Mouse (Mus musculus): ENCODE measurements around the gene Ccnjl. TPM values are rescaled to one million over a fixed set of nuclear protein-coding genes. Genes with fewer than 3 reads are reported as not detected.
A peak's percentile ranks its signal among the peaks of the same experiment; 100 is the strongest.

Gene Ccnjl
- polyA plus RNA-seq, 1 experiment from 2014 or later: 28.0 TPM

DNA sequence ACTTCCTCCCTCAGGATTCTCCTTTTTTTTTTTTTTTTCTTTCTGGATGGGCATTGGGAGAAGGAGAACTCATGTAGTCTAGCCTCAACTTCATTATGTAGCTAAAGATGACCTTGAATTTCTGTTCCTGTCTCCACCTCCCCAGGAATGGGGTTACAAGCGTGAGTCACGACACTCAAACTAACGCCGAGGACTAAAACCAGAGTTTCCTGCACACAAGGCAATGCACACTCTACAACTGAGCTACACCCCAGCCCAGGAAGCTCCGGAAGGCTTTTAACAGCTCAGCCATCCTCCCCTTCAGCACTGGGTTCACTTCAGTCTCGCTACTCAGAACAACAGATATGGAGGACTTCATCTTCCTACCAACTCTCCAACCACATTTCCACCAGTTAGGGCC, 76.3 kb downstream of the Ccnjl start:
- no peaks in the 10 kb centered on the region for H3K36me3 ChIP-seq (replicated peaks; ENCODE audit: control insufficient read depth, insufficient read depth, low read depth, low read length)
- ATAC-seq (replicated peaks; ENCODE audit: insufficient number of reproducible peaks, low FRiP score, low TSS enrichment, low read depth): no peak
- H3K4me2 ChIP-seq (ENCODE audit: low read depth, low read length): no peak overlapping the region
- no peak overlapping the region for H3K9ac ChIP-seq (replicated peaks; ENCODE audit: low read length)
- no peak overlapping the region for H3K27ac ChIP-seq (replicated peaks; ENCODE audit: low read depth, low read length)
- no peak overlapping the region for H3K4me3 ChIP-seq (ENCODE audit: low read depth, low read length)
- DNase-seq (ENCODE audit: low spot score): no peak
- no peaks in the 10 kb centered on the region for H3K9me3 ChIP-seq (replicated peaks; ENCODE audit: control insufficient read depth, low read length)
- H3K27me3 ChIP-seq (ENCODE audit: control insufficient read depth, insufficient read depth, low read length): no peaks in the 10 kb centered on the region
- no peaks in the 10 kb centered on the region for H3K4me1 ChIP-seq (ENCODE audit: control insufficient read depth, insufficient read depth, low read length)
- WGBS: 88% methylated on average over 6 of the region's 6 CpGs

GRCm38 (mm10) chr11:43605859-43606258, 77.3 kb downstream of the Ccnjl start:
- no peaks in the 10 kb centered on the region for H3K9me3 ChIP-seq (replicated peaks; ENCODE audit: control insufficient read depth, low read length)
- no peak overlapping the region for H3K4me3 ChIP-seq (ENCODE audit: low read depth, low read length)
- no peak overlapping the region for H3K9ac ChIP-seq (replicated peaks; ENCODE audit: low read length)
- WGBS: 86% methylated on average over 6 of the region's 6 CpGs
- H3K4me1 ChIP-seq (ENCODE audit: control insufficient read depth, insufficient read depth, low read length): no peaks in the 10 kb centered on the region
- no peaks in the 10 kb centered on the region for H3K27me3 ChIP-seq (ENCODE audit: control insufficient read depth, insufficient read depth, low read length)
- H3K4me2 ChIP-seq (ENCODE audit: low read depth, low read length): no peak overlapping the region
- H3K27ac ChIP-seq (replicated peaks; ENCODE audit: low read depth, low read length): no peak overlapping the region
- ATAC-seq (replicated peaks; ENCODE audit: insufficient number of reproducible peaks, low FRiP score, low TSS enrichment, low read depth): no peak
- DNase-seq (ENCODE audit: low spot score): no peak
- no peaks in the 10 kb centered on the region for H3K36me3 ChIP-seq (replicated peaks; ENCODE audit: control insufficient read depth, insufficient read depth, low read depth, low read length)

DNA sequence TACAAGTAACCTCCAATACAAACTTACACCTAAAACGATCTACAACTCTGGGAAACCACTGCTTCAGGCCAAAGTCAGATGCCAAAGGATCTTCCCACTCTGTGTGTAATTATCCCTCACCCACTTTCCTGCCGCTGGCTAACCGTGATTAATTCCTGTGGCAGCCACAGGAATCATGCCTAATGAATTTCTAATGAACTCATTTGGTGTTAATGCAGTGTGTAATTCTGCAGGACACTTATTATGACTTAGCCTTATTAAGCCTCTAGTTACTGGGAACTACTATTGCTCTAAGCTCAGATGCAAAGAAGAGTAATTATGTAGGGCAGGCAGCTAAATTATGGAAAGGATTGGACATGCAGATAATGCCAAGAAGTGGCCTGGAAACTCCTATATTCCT, 79.9 kb downstream of the Ccnjl start:
- no peaks in the 10 kb centered on the region for H3K36me3 ChIP-seq (replicated peaks; ENCODE audit: control insufficient read depth, insufficient read depth, low read depth, low read length)
- H3K4me3 ChIP-seq (ENCODE audit: low read depth, low read length): no peak overlapping the region
- DNase-seq (ENCODE audit: low spot score) (no peak), ATAC-seq (replicated peaks; ENCODE audit: insufficient number of reproducible peaks, low FRiP score, low TSS enrichment, low read depth) (no peak)
- whole genome bisulfite sequencing: 71% methylated on average over 3 of the region's 3 CpGs
- H3K4me1 ChIP-seq (ENCODE audit: control insufficient read depth, insufficient read depth, low read length): no peaks in the 10 kb centered on the region
- H3K27ac ChIP-seq (replicated peaks; ENCODE audit: low read depth, low read length): no peak overlapping the region
- H3K4me2 ChIP-seq (ENCODE audit: low read depth, low read length): no peak overlapping the region
- H3K9me3 ChIP-seq (replicated peaks; ENCODE audit: control insufficient read depth, low read length): no peaks in the 10 kb centered on the region
- H3K9ac ChIP-seq (replicated peaks; ENCODE audit: low read length): no peak overlapping the region
- H3K27me3 ChIP-seq (ENCODE audit: control insufficient read depth, insufficient read depth, low read length): no peaks in the 10 kb centered on the region

- H3K4me3 ChIP-seq (ENCODE audit: low read depth, low read length): no peak overlapping the region
- 82% methylated on average over 10 of the region's 10 CpGs for WGBS
- no peak overlapping the region for H3K9ac ChIP-seq (replicated peaks; ENCODE audit: low read length)
- no peak overlapping the region for H3K27ac ChIP-seq (replicated peaks; ENCODE audit: low read depth, low read length)
- H3K4me2 ChIP-seq (ENCODE audit: low read depth, low read length): no peak overlapping the region
- ATAC-seq (replicated peaks; ENCODE audit: insufficient number of reproducible peaks, low FRiP score, low TSS enrichment, low read depth) (no peak), DNase-seq (ENCODE audit: low spot score) (no peak)
- no peaks in the 10 kb centered on the region for H3K9me3 ChIP-seq (replicated peaks; ENCODE audit: control insufficient read depth, low read length)
- H3K36me3 ChIP-seq (replicated peaks; ENCODE audit: control insufficient read depth, insufficient read depth, low read depth, low read length): no peaks in the 10 kb centered on the region
- no peaks in the 10 kb centered on the region for H3K27me3 ChIP-seq (ENCODE audit: control insufficient read depth, insufficient read depth, low read length)
- H3K4me1 ChIP-seq (ENCODE audit: control insufficient read depth, insufficient read depth, low read length): no peaks in the 10 kb centered on the region
These were observed 81.5 kb downstream of the Ccnjl start for GRCm38 (mm10) chr11:43610006-43610661.

DNA sequence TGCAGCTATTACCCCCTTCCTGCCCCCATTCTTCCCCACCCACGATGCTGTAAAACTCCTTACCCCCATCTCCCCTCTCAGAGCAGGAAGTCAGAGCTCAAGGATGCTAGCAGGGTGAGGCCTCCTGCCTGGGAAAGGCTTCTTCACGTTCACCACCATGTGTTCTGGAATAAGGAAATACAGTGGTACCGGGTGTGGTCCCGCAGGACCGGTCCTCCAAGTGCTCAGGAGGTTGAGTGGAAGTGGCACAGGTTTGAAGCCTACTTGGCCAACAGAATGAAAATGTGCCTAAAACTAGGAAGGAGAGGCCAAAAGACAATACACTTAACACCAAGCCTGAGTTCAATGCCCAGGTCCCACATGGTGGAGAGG, 82.1 kb downstream of the Ccnjl start:
- Histone ChIP-seq H3K4me1 (ENCODE audit: control insufficient read depth, insufficient read depth, low read length) (no peaks in the 10 kb centered on the region), H3K9me3 (replicated peaks; ENCODE audit: control insufficient read depth, low read length) (no peaks in the 10 kb centered on the region), H3K4me3 (ENCODE audit: low read depth, low read length) (no peak overlapping the region), H3K9ac (replicated peaks; ENCODE audit: low read length) (no peak overlapping the region), H3K36me3 (replicated peaks; ENCODE audit: control insufficient read depth, insufficient read depth, low read depth, low read length) (no peaks in the 10 kb centered on the region), H3K27me3 (ENCODE audit: control insufficient read depth, insufficient read depth, low read length) (no peaks in the 10 kb centered on the region), H3K27ac (replicated peaks; ENCODE audit: low read depth, low read length) (no peak overlapping the region), H3K4me2 (ENCODE audit: low read depth, low read length) (no peak overlapping the region)
- 82% methylated on average over 5 of the region's 5 CpGs for WGBS
- ATAC-seq (replicated peaks; ENCODE audit: insufficient number of reproducible peaks, low FRiP score, low TSS enrichment, low read depth) (no peak), DNase-seq (ENCODE audit: low spot score) (no peak)

DNA sequence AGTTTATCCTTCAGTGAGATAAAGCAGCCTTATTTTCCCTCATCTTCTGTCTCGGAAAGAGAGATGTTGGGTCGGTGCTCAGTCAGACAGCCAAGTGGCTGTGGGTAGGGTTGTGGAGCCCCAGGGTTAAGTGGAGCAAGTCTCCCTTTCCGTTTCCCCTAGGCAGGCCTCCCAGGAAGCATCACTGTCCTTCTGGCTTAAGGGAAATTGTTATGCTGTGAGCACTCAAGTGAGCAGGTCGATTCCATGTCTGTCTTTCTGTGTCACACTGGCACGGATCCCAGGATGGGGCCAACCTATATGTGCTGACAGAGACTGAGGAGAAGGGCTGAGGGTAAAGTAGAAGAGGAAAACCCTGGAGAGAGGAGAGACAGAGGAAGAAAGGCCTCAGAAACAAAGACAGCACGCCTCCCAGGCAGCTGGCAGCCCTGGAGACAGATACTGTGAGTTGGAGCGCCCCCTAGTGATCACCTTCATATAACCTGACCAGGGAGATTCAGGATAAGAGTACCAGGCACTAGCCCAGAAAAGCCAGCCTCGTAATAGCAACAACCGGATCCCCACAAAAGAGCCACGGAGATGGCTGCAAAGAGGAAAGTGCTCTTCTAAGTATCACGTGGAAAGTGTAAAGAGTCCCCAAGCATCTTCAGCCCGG, 84.4 kb downstream of the Ccnjl start:
- Histone ChIP-seq H3K4me2 (ENCODE audit: low read depth, low read length) (no peak overlapping the region), H3K27me3 (ENCODE audit: control insufficient read depth, insufficient read depth, low read length) (no peaks in the 10 kb centered on the region), H3K9me3 (replicated peaks; ENCODE audit: control insufficient read depth, low read length) (no peaks in the 10 kb centered on the region), H3K9ac (replicated peaks; ENCODE audit: low read length) (peak overlapping the region; percentile 25), H3K4me3 (ENCODE audit: low read depth, low read length) (no peak overlapping the region), H3K27ac (replicated peaks; ENCODE audit: low read depth, low read length) (0 out of 2 replicates have a peak overlapping the region, but pooled peaks have one; percentile 1), H3K36me3 (replicated peaks; ENCODE audit: control insufficient read depth, insufficient read depth, low read depth, low read length) (no peaks in the 10 kb centered on the region), H3K4me1 (ENCODE audit: control insufficient read depth, insufficient read depth, low read length) (no peaks in the 10 kb centered on the region)
- ATAC-seq (replicated peaks; ENCODE audit: insufficient number of reproducible peaks, low FRiP score, low TSS enrichment, low read depth) (peak; percentile 74), DNase-seq (ENCODE audit: low spot score) (peak; percentile 96)
- WGBS: 26% methylated on average over 12 of the region's 12 CpGs

GRCm38 (mm10) chr11:43617924-43618323, 89.3 kb downstream of the Ccnjl start:
- no peak overlapping the region for H3K4me3 ChIP-seq (ENCODE audit: low read depth, low read length)
- ATAC-seq (replicated peaks; ENCODE audit: insufficient number of reproducible peaks, low FRiP score, low TSS enrichment, low read depth) (no peak; the same call in 1 of the 2 replicates), DNase-seq (ENCODE audit: low spot score) (no peak)
- no peaks in the 10 kb centered on the region for H3K27me3 ChIP-seq (ENCODE audit: control insufficient read depth, insufficient read depth, low read length)
- no peak overlapping the region for H3K4me2 ChIP-seq (ENCODE audit: low read depth, low read length)
- H3K9ac ChIP-seq (replicated peaks; ENCODE audit: low read length): no peak overlapping the region
- 63% methylated on average over 5 of the region's 5 CpGs for WGBS
- no peaks in the 10 kb centered on the region for H3K9me3 ChIP-seq (replicated peaks; ENCODE audit: control insufficient read depth, low read length)
- no peaks in the 10 kb centered on the region for H3K4me1 ChIP-seq (ENCODE audit: control insufficient read depth, insufficient read depth, low read length)
- H3K27ac ChIP-seq (replicated peaks; ENCODE audit: low read depth, low read length): no peak overlapping the region
- H3K36me3 ChIP-seq (replicated peaks; ENCODE audit: control insufficient read depth, insufficient read depth, low read depth, low read length): no peaks in the 10 kb centered on the region

GRCm38 (mm10) chr11:43618403-43618802, 89.8 kb downstream of the Ccnjl start:
- H3K9ac ChIP-seq (replicated peaks; ENCODE audit: low read length): no peak overlapping the region
- H3K4me1 ChIP-seq (ENCODE audit: control insufficient read depth, insufficient read depth, low read length): no peaks in the 10 kb centered on the region
- no peak overlapping the region for H3K27ac ChIP-seq (replicated peaks; ENCODE audit: low read depth, low read length)
- H3K36me3 ChIP-seq (replicated peaks; ENCODE audit: control insufficient read depth, insufficient read depth, low read depth, low read length): no peaks in the 10 kb centered on the region
- no peak for DNase-seq (ENCODE audit: low spot score)
- no peak overlapping the region for H3K4me2 ChIP-seq (ENCODE audit: low read depth, low read length)
- 78% methylated on average over 7 of the region's 7 CpGs for WGBS
- no peaks in the 10 kb centered on the region for H3K9me3 ChIP-seq (replicated peaks; ENCODE audit: control insufficient read depth, low read length)
- H3K27me3 ChIP-seq (ENCODE audit: control insufficient read depth, insufficient read depth, low read length): no peaks in the 10 kb centered on the region
- no peak; the same call in 1 of the 2 replicates for ATAC-seq (replicated peaks; ENCODE audit: insufficient number of reproducible peaks, low FRiP score, low TSS enrichment, low read depth)
- H3K4me3 ChIP-seq (ENCODE audit: low read depth, low read length): no peak overlapping the region
